Mouse (Mus musculus) kidney, adult 2 months (tissue): ENCODE measurements around the gene Scel.

Experiments used
- CTCF ChIP-seq: fragments of 200-500 bp; conservative IDR thresholded peaks from 2 replicates; pipeline ENCODE4 v1.5.1; 2011; ENCODE audit warnings: low read depth, mild to moderate bottlenecking, control low read depth, low read length, moderate library complexity, mixed read lengths; ENCODE audit not compliant: insufficient read depth, insufficient read length
- POLR2A ChIP-seq: fragments of 200-500 bp; IDR thresholded peaks from one replicate; pipeline ENCODE4 v1.6.1; 2011; ENCODE audit warnings: low read depth, low read length, control low read depth

- TF ChIP-seq CTCF (no peak), POLR2A (no peak)
Measured at GRCm38 (mm10) chr14:103643933-103644332, 130.8 kb downstream of the Scel start.
